Mouse (Mus musculus): Measurements from ENCODE around the gene Sptan1. TPM values are rescaled to one million over a fixed set of nuclear protein-coding genes. Genes with fewer than 3 reads are reported as not detected.

Sptan1 gene
- polyA plus RNA-seq, 1 experiment from 2014 or later, result 196 TPM

- Histone ChIP-seq H3K27me3 (ENCODE audit: control insufficient read depth, insufficient read depth, low read length) (no peaks in the 10 kb centered on the region), H3K27ac (ENCODE audit: low read depth, low read length) (peak overlapping the region; percentile 85)
- ATAC-seq (ENCODE audit: insufficient read depth, low FRiP score, low TSS enrichment), result 0 out of 2 replicates have a peak, but pooled peaks have one; percentile 17
Observed at GRCm38 (mm10) chr2:30061215-30062166, 96.1 kb downstream of the Sptan1 start.

GRCm38 (mm10) chr2:30062249-30063093, 97.1 kb downstream of the Sptan1 start:
- DNase-seq (ENCODE audit: low spot score), result peak; percentile 73
- H3K9me3 ChIP-seq (ENCODE audit: control insufficient read depth, low read length), result no peaks in the 10 kb centered on the region
- H3K4me1 ChIP-seq (ENCODE audit: control insufficient read depth, insufficient read depth, low read length), result peaks cover 13% of the 10 kb centered on the region
- H3K27ac ChIP-seq (ENCODE audit: low read depth, low read length), result peak overlapping the region; percentile 85
- no peaks in the 10 kb centered on the region for H3K27me3 ChIP-seq (ENCODE audit: control insufficient read depth, insufficient read depth, low read length)
- WGBS, result under 1% methylated on average over 40 of the region's 40 CpGs
- no peak for ATAC-seq (ENCODE audit: insufficient read depth, low FRiP score, low TSS enrichment)
- peak overlapping the region; percentile 75 for H3K9ac ChIP-seq (ENCODE audit: low read length)
- H3K4me2 ChIP-seq (ENCODE audit: low read depth), result peak overlapping the region; percentile 95
- peak overlapping the region; percentile 68 for H3K4me3 ChIP-seq (ENCODE audit: low read depth, low read length)
- H3K36me3 ChIP-seq (ENCODE audit: control insufficient read depth, insufficient read depth, low read length), result no peaks in the 10 kb centered on the region

More at GRCm38 (mm10) chr2:30061215-30062166, 96.1 kb downstream of the Sptan1 start:
- Histone ChIP-seq H3K36me3 (ENCODE audit: control insufficient read depth, insufficient read depth, low read length) (no peaks in the 10 kb centered on the region), H3K4me2 (ENCODE audit: low read depth) (peak overlapping the region; percentile 95), H3K9ac (ENCODE audit: low read length) (peak overlapping the region; percentile 75), H3K4me3 (ENCODE audit: low read depth, low read length) (peak overlapping the region; percentile 68), H3K4me1 (ENCODE audit: control insufficient read depth, insufficient read depth, low read length) (peaks cover 13% of the 10 kb centered on the region), H3K9me3 (ENCODE audit: control insufficient read depth, low read length) (no peaks in the 10 kb centered on the region)
- WGBS, result 10% methylated on average over 36 of the region's 37 CpGs
- peak; percentile 79 for DNase-seq (ENCODE audit: low spot score)

DNA sequence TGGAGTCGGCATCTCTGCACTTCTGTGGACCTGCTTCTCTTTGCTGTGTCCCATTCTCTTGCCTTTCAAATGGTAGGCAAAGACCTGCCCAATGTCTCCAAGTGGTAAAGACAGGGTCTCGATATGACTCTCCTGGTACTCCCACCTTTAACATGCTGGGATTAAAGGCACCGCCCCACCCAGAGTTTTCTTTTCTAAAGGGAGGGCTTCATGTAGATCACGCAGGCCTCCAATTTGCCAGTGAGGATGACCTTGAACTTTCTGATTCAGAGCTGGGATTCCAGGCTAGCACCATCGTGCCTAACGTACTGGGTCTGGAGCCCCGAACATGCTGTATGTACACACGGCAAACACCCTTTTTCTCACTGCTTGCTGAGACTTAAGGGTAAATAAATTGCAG, 97.9 kb downstream of the Sptan1 start:
- 4% methylated on average over 8 of the region's 8 CpGs for WGBS
- no peak for ATAC-seq (ENCODE audit: insufficient read depth, low FRiP score, low TSS enrichment)

GRCm38 (mm10) chr2:30063791-30064190, 98.4 kb downstream of the Sptan1 start:
- DNase-seq (ENCODE audit: low spot score) (no peak), ATAC-seq (ENCODE audit: insufficient read depth, low FRiP score, low TSS enrichment) (no peak)
- WGBS, result 5% methylated on average over 3 of the region's 3 CpGs
- Histone ChIP-seq H3K27me3 (ENCODE audit: control insufficient read depth, insufficient read depth, low read length) (no peaks in the 10 kb centered on the region), H3K9ac (ENCODE audit: low read length) (no peak overlapping the region; the same call in none of the 2 replicates), H3K9me3 (ENCODE audit: control insufficient read depth, low read length) (no peaks in the 10 kb centered on the region), H3K4me1 (ENCODE audit: control insufficient read depth, insufficient read depth, low read length) (peaks cover 21% of the 10 kb centered on the region), H3K4me2 (ENCODE audit: low read depth) (peak overlapping the region; percentile 95), H3K36me3 (ENCODE audit: control insufficient read depth, insufficient read depth, low read length) (no peaks in the 10 kb centered on the region), H3K27ac (ENCODE audit: low read depth, low read length) (no peak overlapping the region), H3K4me3 (ENCODE audit: low read depth, low read length) (peak overlapping the region; percentile 68)

More for the DNA sequence above, 97.9 kb downstream of the Sptan1 start:
- peaks cover 18% of the 10 kb centered on the region for H3K4me1 ChIP-seq (ENCODE audit: control insufficient read depth, insufficient read depth, low read length)
- H3K36me3 ChIP-seq (ENCODE audit: control insufficient read depth, insufficient read depth, low read length), result no peaks in the 10 kb centered on the region
- no peak for DNase-seq (ENCODE audit: low spot score)
- peak overlapping the region; percentile 75 for H3K9ac ChIP-seq (ENCODE audit: low read length)
- no peaks in the 10 kb centered on the region for H3K27me3 ChIP-seq (ENCODE audit: control insufficient read depth, insufficient read depth, low read length)
- peak overlapping the region; percentile 68 for H3K4me3 ChIP-seq (ENCODE audit: low read depth, low read length)
- H3K27ac ChIP-seq (ENCODE audit: low read depth, low read length), result peak overlapping the region; percentile 85; the same call in 1 of the 2 replicates
- peak overlapping the region; percentile 95 for H3K4me2 ChIP-seq (ENCODE audit: low read depth)
- H3K9me3 ChIP-seq (ENCODE audit: control insufficient read depth, low read length), result no peaks in the 10 kb centered on the region

- Histone ChIP-seq H3K27ac (ENCODE audit: low read depth, low read length) (no peak overlapping the region), H3K36me3 (ENCODE audit: control insufficient read depth, insufficient read depth, low read length) (no peaks in the 10 kb centered on the region), H3K9me3 (ENCODE audit: control insufficient read depth, low read length) (no peaks in the 10 kb centered on the region), H3K4me3 (ENCODE audit: low read depth, low read length) (0 out of 2 replicates have a peak overlapping the region, but pooled peaks have one; percentile 68), H3K4me1 (ENCODE audit: control insufficient read depth, insufficient read depth, low read length) (peaks cover 21% of the 10 kb centered on the region), H3K27me3 (ENCODE audit: control insufficient read depth, insufficient read depth, low read length) (no peaks in the 10 kb centered on the region), H3K4me2 (ENCODE audit: low read depth) (peak overlapping the region; percentile 95; the same call in 1 of the 2 replicates), H3K9ac (ENCODE audit: low read length) (no peak overlapping the region)
- ATAC-seq (ENCODE audit: insufficient read depth, low FRiP score, low TSS enrichment), result no peak
- DNase-seq (ENCODE audit: low spot score), result no peak
- 36% methylated on average over 3 of the region's 3 CpGs for WGBS
Observed at GRCm38 (mm10) chr2:30064298-30064697, 98.9 kb downstream of the Sptan1 start.

DNA sequence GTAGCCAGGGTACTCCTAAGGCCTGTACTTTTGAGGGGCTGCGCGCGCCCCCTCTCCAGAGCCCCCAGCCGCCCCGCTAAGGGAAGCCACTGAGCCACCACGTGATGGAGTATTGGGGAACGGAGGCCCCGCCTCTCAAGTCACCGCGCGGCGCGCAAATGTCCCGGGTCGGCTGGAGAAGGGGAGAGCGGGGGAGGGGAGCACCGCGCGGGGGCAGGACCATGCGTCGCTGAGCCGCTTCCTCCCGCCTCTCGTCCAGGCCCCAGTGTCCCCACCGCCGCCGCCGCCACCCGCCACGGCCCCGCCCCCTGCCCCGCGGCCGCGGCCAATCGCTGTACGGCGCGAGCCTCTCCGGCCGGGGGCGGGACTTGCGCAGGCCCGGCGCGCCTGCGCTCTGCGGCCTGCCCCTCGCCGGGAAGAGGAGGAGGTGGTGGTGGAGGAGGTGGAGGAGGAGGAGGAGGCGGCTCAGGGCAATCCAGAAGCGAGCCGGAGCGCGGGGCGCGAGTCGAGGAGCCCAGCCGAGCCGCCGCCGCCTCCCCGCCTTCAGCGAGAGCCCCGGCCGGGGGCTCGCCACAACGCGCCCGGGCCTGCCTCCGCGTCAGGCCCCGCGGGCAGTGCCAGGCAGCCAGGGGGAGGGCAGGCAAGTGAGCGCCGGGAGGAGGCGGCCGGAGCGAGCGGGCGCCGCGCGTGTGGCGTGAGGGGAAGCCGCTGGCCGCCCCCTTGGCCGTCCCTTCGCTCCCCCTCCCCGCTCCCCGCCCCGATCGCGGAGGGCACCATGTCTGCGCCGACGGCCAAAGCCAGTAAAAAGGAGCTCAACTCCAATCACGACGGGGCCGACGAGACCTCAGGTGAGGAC, 100.9 kb downstream of the Sptan1 start:
- 0% methylated on average over 57 of the region's 101 CpGs for WGBS

DNA sequence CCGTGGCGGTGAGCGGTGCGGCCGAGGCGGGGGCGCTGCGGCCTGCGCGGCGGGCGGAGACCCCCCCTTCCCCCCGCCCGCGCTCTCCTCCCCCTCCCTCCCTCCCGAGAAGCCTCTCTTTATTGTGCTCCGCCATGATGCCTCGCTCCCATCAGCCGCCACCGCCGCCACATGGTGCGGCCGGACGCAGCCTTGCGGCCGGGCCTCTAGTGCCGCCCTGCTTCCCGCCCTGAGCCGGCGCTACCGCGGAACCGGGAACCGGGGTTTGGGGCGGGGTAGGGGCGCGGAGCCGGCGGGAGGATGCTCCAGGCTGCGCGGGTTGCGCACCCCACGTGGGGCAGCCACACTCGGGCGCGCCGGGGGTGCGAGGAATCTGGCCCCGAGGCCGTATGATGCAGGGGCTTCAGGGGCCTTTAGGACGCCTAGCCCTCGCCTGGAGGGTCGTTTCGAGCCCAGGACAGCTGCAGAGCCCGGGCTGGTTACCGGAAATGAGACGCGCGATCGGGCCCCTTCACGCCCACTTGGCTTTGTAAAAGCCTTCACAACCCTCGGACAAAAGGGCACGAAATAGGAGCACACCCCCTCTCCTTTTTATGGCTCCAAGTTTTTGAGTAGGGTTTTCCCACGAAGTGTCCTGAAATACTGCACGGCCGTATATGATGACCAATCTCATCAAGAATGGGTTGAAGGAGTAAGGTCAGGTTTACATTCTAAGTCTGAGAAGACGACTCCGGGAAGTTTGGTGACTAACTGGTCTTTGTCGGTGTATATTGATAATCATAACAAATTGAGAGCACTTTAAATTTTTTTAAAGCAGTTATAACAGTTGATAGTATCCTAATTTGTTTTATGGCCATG, 101.9 kb downstream of the Sptan1 start:
- H3K27ac ChIP-seq (ENCODE audit: low read depth, low read length), result peak overlapping the region; percentile 99
- H3K9ac ChIP-seq (ENCODE audit: low read length), result peak overlapping the region; percentile 100
- peak overlapping the region; percentile 87 for H3K4me3 ChIP-seq (ENCODE audit: low read depth, low read length)
- no peaks in the 10 kb centered on the region for H3K9me3 ChIP-seq (ENCODE audit: control insufficient read depth, low read length)
- under 1% methylated on average over 49 of the region's 69 CpGs for WGBS
- H3K36me3 ChIP-seq (ENCODE audit: control insufficient read depth, insufficient read depth, low read length), result peaks cover 2% of the 10 kb centered on the region; the same call in 1 of the 2 replicates
- H3K4me2 ChIP-seq (ENCODE audit: low read depth), result peak overlapping the region; percentile 77
- H3K27me3 ChIP-seq (ENCODE audit: control insufficient read depth, insufficient read depth, low read length), result no peaks in the 10 kb centered on the region
- ATAC-seq (ENCODE audit: insufficient read depth, low FRiP score, low TSS enrichment) (peak; percentile 33), DNase-seq (ENCODE audit: low spot score) (peak; percentile 55)
- peaks cover 21% of the 10 kb centered on the region for H3K4me1 ChIP-seq (ENCODE audit: control insufficient read depth, insufficient read depth, low read length)

More for the DNA sequence above, 100.9 kb downstream of the Sptan1 start:
- Histone ChIP-seq H3K27me3 (ENCODE audit: control insufficient read depth, insufficient read depth, low read length) (no peaks in the 10 kb centered on the region), H3K27ac (ENCODE audit: low read depth, low read length) (peak overlapping the region; percentile 99), H3K9ac (ENCODE audit: low read length) (peak overlapping the region; percentile 100), H3K4me2 (ENCODE audit: low read depth) (peak overlapping the region; percentile 71), H3K36me3 (ENCODE audit: control insufficient read depth, insufficient read depth, low read length) (peaks cover 2% of the 10 kb centered on the region; the same call in 1 of the 2 replicates), H3K4me3 (ENCODE audit: low read depth, low read length) (peak overlapping the region; percentile 87), H3K9me3 (ENCODE audit: control insufficient read depth, low read length) (no peaks in the 10 kb centered on the region), H3K4me1 (ENCODE audit: control insufficient read depth, insufficient read depth, low read length) (peaks cover 21% of the 10 kb centered on the region)
- ATAC-seq (ENCODE audit: insufficient read depth, low FRiP score, low TSS enrichment) (peak; percentile 84), DNase-seq (ENCODE audit: low spot score) (peak; percentile 99)
